Mouse (Mus musculus) midbrain, embryonic 16.5 days (tissue): Measurements from ENCODE around the gene Chic1. TPM values are rescaled to one million over a fixed set of nuclear protein-coding genes. Genes with fewer than 3 reads are reported as not detected.
A peak's percentile ranks its signal among the peaks of the same experiment; 100 is the strongest.

ENCODE experiments used
- ATAC-seq: fragments of 200-750 bp; cut with Nextera tagmentation; 2 replicates; pipeline ENCODE4 v1.8.0; 2017; ENCODE audit warnings: moderate TSS enrichment
- H3K27ac ChIP-seq: fragments of 300-500 bp; sonication (generic); 2 replicates; pipeline ENCODE4 v1.5.1; 2014; ENCODE audit warnings: mild to moderate bottlenecking, low read length, mixed read lengths
- H3K27me3 ChIP-seq: fragments of 300-500 bp; sonication (generic); 2 replicates; pipeline ENCODE4 v1.6.1; 2014; ENCODE audit warnings: low read depth, low read length, mixed read lengths; ENCODE audit not compliant: control insufficient read depth, insufficient read depth
- H3K36me3 ChIP-seq: fragments of 300-500 bp; sonication (generic); 2 replicates; pipeline ENCODE4 v1.6.1; 2014; ENCODE audit warnings: mild to moderate bottlenecking, low read length, moderate library complexity, mixed read lengths; ENCODE audit not compliant: control insufficient read depth, insufficient read depth
- H3K4me1 ChIP-seq: fragments of 300-500 bp; sonication (generic); 2 replicates; pipeline ENCODE4 v1.6.1; 2014; ENCODE audit warnings: mild to moderate bottlenecking, low read length, mixed read lengths; ENCODE audit not compliant: control insufficient read depth, insufficient read depth
- H3K4me2 ChIP-seq: fragments of 300-500 bp; sonication (generic); 2 replicates; pipeline ENCODE4 v1.6.1; 2014; ENCODE audit warnings: mild to moderate bottlenecking, low read length, mixed read lengths
- H3K4me3 ChIP-seq: fragments of 300-500 bp; sonication (generic); 2 replicates; pipeline ENCODE4 v1.5.1; 2014; ENCODE audit warnings: low read depth, mild to moderate bottlenecking, low read length, moderate library complexity, mixed read lengths
- H3K9ac ChIP-seq: fragments of 300-500 bp; sonication (generic); 2 replicates; pipeline ENCODE4 v1.6.1; 2014; ENCODE audit warnings: low read depth, low read length, mixed read lengths
- H3K9me3 ChIP-seq: fragments of 300-500 bp; sonication (generic); replicated peaks from 2 replicates; pipeline ENCODE4 v1.6.1; 2014; ENCODE audit warnings: mild to moderate bottlenecking, low read length, mixed read lengths; ENCODE audit not compliant: control insufficient read depth, poor library complexity, severe bottlenecking
- WGBS: fragments of 180-500 bp; shearing (Covaris S2); extraction: QIAGEN DNeasy Blood & Tissue Kit; methylation state at CpG from one replicate; pipeline ENCODE4 v1.1.7; 2014; 5-methylcytosine and 5-hydroxymethylcytosine counted together
- polyA plus RNA-seq: library from polyadenylated mRNA; unstranded; fragments of >200 nt; fragmentation: Nextera tagmentation; extraction: Ambion mirVana; gene quantifications from 2 replicates; pipeline ENCODE4 v1.2.1, GENCODE M21; 2015

Chic1 gene
- polyA plus RNA-seq, 1 experiment from 2014 or later = 8.1 TPM

- H3K27me3 ChIP-seq = peaks cover 17% of the 10 kb centered on the region
- H3K4me2 ChIP-seq = peak overlapping the region; percentile 48
- 0 out of 2 replicates have a peak overlapping the region, but pooled peaks have one; percentile 42 for H3K27ac ChIP-seq
- 36% methylated on average over 5 of the region's 5 CpGs for WGBS
- no peaks in the 10 kb centered on the region for H3K9me3 ChIP-seq
- no peak overlapping the region for H3K9ac ChIP-seq
- H3K4me1 ChIP-seq = peaks cover 2% of the 10 kb centered on the region; the same call in 1 of the 2 replicates
- ATAC-seq = peak; percentile 59
- H3K4me3 ChIP-seq = peak overlapping the region; percentile 57
- 0 out of 2 replicates have a peak, but pooled peaks cover 2% of the 10 kb centered on the region for H3K36me3 ChIP-seq
These were observed 492 bp upstream of the Chic1 start for GRCm38 (mm10) chrX:103355784-103356183.

GRCm38 (mm10) chrX:103356761-103357236 is 523 bp downstream of the Chic1 start:
- ATAC-seq = peak; percentile 87
- Histone ChIP-seq H3K4me3 (peak overlapping the region; percentile 57), H3K36me3 (0 out of 2 replicates have a peak, but pooled peaks cover 2% of the 10 kb centered on the region), H3K9ac (peak overlapping the region; percentile 73), H3K27me3 (peaks cover 15% of the 10 kb centered on the region), H3K4me2 (peak overlapping the region; percentile 48), H3K9me3 (no peaks in the 10 kb centered on the region), H3K4me1 (peaks cover 2% of the 10 kb centered on the region; the same call in 1 of the 2 replicates), H3K27ac (peak overlapping the region; percentile 77)
- WGBS = 13% methylated on average over 21 of the region's 24 CpGs

- no peak overlapping the region for H3K4me2 ChIP-seq
- peaks cover 5% of the 10 kb centered on the region; the same call in 1 of the 2 replicates for H3K27me3 ChIP-seq
- peak; percentile 56; the same call in 1 of the 2 replicates for ATAC-seq
- H3K9me3 ChIP-seq = no peaks in the 10 kb centered on the region
- WGBS = 39% methylated on average over 5 of the region's 5 CpGs
- H3K4me1 ChIP-seq = no peaks in the 10 kb centered on the region
- no peak overlapping the region for H3K4me3 ChIP-seq
- H3K27ac ChIP-seq = no peak overlapping the region
- no peak overlapping the region for H3K9ac ChIP-seq
- H3K36me3 ChIP-seq = no peaks in the 10 kb centered on the region
These were observed 9.9 kb downstream of the Chic1 start for GRCm38 (mm10) chrX:103366201-103366600.

- no peak overlapping the region for H3K4me3 ChIP-seq
- ATAC-seq = no peak
- H3K9ac ChIP-seq = no peak overlapping the region
- 60% methylated on average over 3 of the region's 3 CpGs for WGBS
- H3K4me1 ChIP-seq = no peaks in the 10 kb centered on the region
- no peak overlapping the region for H3K27ac ChIP-seq
- peaks cover 5% of the 10 kb centered on the region; the same call in 1 of the 2 replicates for H3K27me3 ChIP-seq
- H3K36me3 ChIP-seq = no peaks in the 10 kb centered on the region
- no peak overlapping the region for H3K4me2 ChIP-seq
- H3K9me3 ChIP-seq = no peaks in the 10 kb centered on the region
These were observed 12.4 kb downstream of the Chic1 start for GRCm38 (mm10) chrX:103368650-103369049.

- Histone ChIP-seq H3K36me3 (no peaks in the 10 kb centered on the region), H3K4me3 (no peak overlapping the region), H3K4me1 (no peaks in the 10 kb centered on the region), H3K9me3 (no peaks in the 10 kb centered on the region), H3K27ac (no peak overlapping the region), H3K27me3 (peaks cover 7% of the 10 kb centered on the region; the same call in 1 of the 2 replicates), H3K9ac (no peak overlapping the region), H3K4me2 (no peak overlapping the region)
- no peak for ATAC-seq
- 79% methylated on average over 2 of the region's 2 CpGs for WGBS
These were observed 14.9 kb downstream of the Chic1 start for GRCm38 (mm10) chrX:103371221-103371620.

- H3K4me2 ChIP-seq = no peak overlapping the region
- H3K9me3 ChIP-seq = no peaks in the 10 kb centered on the region
- H3K4me1 ChIP-seq = no peaks in the 10 kb centered on the region
- H3K27ac ChIP-seq = no peak overlapping the region
- H3K9ac ChIP-seq = no peak overlapping the region
- no peak overlapping the region for H3K4me3 ChIP-seq
- WGBS = 24% methylated on average over 2 of the region's 2 CpGs
- no peaks in the 10 kb centered on the region for H3K36me3 ChIP-seq
- peaks cover 7% of the 10 kb centered on the region; the same call in 1 of the 2 replicates for H3K27me3 ChIP-seq
- no peak for ATAC-seq
These were observed 15.4 kb downstream of the Chic1 start for GRCm38 (mm10) chrX:103371627-103372026.

- Histone ChIP-seq H3K27ac (no peak overlapping the region), H3K27me3 (peaks cover 10% of the 10 kb centered on the region), H3K4me1 (no peaks in the 10 kb centered on the region), H3K36me3 (no peaks in the 10 kb centered on the region), H3K9ac (no peak overlapping the region), H3K4me3 (no peak overlapping the region), H3K9me3 (no peaks in the 10 kb centered on the region), H3K4me2 (no peak overlapping the region)
- 66% methylated on average over 5 of the region's 5 CpGs for WGBS
- ATAC-seq = no peak
These were observed 18.0 kb downstream of the Chic1 start for GRCm38 (mm10) chrX:103374250-103374649.

GRCm38 (mm10) chrX:103384528-103384927 is 28.3 kb downstream of the Chic1 start:
- Histone ChIP-seq H3K4me3 (no peak overlapping the region), H3K27ac (no peak overlapping the region), H3K36me3 (no peaks in the 10 kb centered on the region), H3K4me1 (no peaks in the 10 kb centered on the region), H3K9ac (no peak overlapping the region), H3K4me2 (no peak overlapping the region), H3K9me3 (no peaks in the 10 kb centered on the region), H3K27me3 (peaks cover 14% of the 10 kb centered on the region)
- WGBS = 81% methylated on average over 3 of the region's 3 CpGs
- ATAC-seq = no peak

GRCm38 (mm10) chrX:103388131-103388530 is 31.9 kb downstream of the Chic1 start:
- 95% methylated on average over 3 of the region's 3 CpGs for WGBS
- ATAC-seq = no peak
- H3K9ac ChIP-seq = no peak overlapping the region

More at GRCm38 (mm10) chrX:103388131-103388530, 31.9 kb downstream of the Chic1 start:
- no peaks in the 10 kb centered on the region for H3K4me1 ChIP-seq
- H3K9me3 ChIP-seq = no peaks in the 10 kb centered on the region
- no peak overlapping the region for H3K4me3 ChIP-seq
- no peak overlapping the region for H3K4me2 ChIP-seq
- H3K27ac ChIP-seq = no peak overlapping the region
- peaks cover 8% of the 10 kb centered on the region for H3K27me3 ChIP-seq
- no peaks in the 10 kb centered on the region for H3K36me3 ChIP-seq
